Mouse (Mus musculus) heart, embryonic 16.5 days (tissue): Measurements from ENCODE around the gene Galnt7. TPM values are rescaled to one million over a fixed set of nuclear protein-coding genes. Genes with fewer than 3 reads are reported as not detected.
"Not testable (repeated sequence)": the region's sequence is repeated elsewhere in the genome, so short reads cannot be mapped to it uniquely, and the experiment has no call there.

Experiments
- ATAC-seq: fragments of 200-750 bp; cut with Nextera tagmentation; replicated peaks from 2 replicates; pipeline ENCODE4 v1.8.0; 2017; ENCODE audit warnings: moderate number of reproducible peaks; ENCODE audit not compliant: insufficient read depth, low FRiP score; ENCODE audit errors: extremely low read depth
- H3K27ac ChIP-seq: fragments of 300-500 bp; sonication (generic); 2 replicates; pipeline ENCODE4 v1.5.1; 2014; ENCODE audit warnings: mild to moderate bottlenecking, low read length, control low read depth, moderate library complexity
- H3K27me3 ChIP-seq: fragments of 300-500 bp; sonication (generic); 2 replicates; pipeline ENCODE4 v1.6.1; 2014; ENCODE audit warnings: low read length, mixed read lengths; ENCODE audit not compliant: control insufficient read depth, insufficient read depth
- H3K36me3 ChIP-seq: fragments of 300-500 bp; sonication (generic); 2 replicates; pipeline ENCODE4 v1.6.1; 2014; ENCODE audit not compliant: control insufficient read depth, insufficient read depth
- H3K4me1 ChIP-seq: fragments of 300-500 bp; sonication (generic); 2 replicates; pipeline ENCODE4 v1.6.1; 2014; ENCODE audit warnings: low read length, mixed read lengths; ENCODE audit not compliant: control insufficient read depth, insufficient read depth
- H3K4me2 ChIP-seq: fragments of 300-500 bp; sonication (generic); 2 replicates; pipeline ENCODE4 v1.6.1; 2014; ENCODE audit warnings: low read depth, mild to moderate bottlenecking, control low read depth, low read length
- H3K4me3 ChIP-seq: fragments of 300-500 bp; sonication (generic); 2 replicates; pipeline ENCODE4 v1.5.1; 2014; ENCODE audit warnings: mild to moderate bottlenecking, control low read depth, low read length
- H3K9ac ChIP-seq: fragments of 300-500 bp; sonication (generic); 2 replicates; pipeline ENCODE4 v1.6.1; 2014; ENCODE audit warnings: low read length, control low read depth
- H3K9me3 ChIP-seq: fragments of 300-500 bp; sonication (generic); replicated peaks from 2 replicates; pipeline ENCODE4 v1.6.1; 2016; ENCODE audit warnings: low read length; ENCODE audit not compliant: control insufficient read depth
- WGBS: fragments of 180-500 bp; shearing (Covaris S2); extraction: QIAGEN DNeasy Blood & Tissue Kit; methylation state at CpG from one replicate; pipeline ENCODE4 v1.1.7; 2014; 5-methylcytosine and 5-hydroxymethylcytosine counted together
- polyA plus RNA-seq: library from polyadenylated mRNA; unstranded; fragments of >200 nt; fragmentation: Nextera tagmentation; extraction: Ambion mirVana; gene quantifications from 2 replicates; pipeline ENCODE4 v1.2.1, GENCODE M21; 2015

Gene Galnt7
- polyA plus RNA-seq, 1 experiment from 2014 or later: 7.1 TPM

DNA sequence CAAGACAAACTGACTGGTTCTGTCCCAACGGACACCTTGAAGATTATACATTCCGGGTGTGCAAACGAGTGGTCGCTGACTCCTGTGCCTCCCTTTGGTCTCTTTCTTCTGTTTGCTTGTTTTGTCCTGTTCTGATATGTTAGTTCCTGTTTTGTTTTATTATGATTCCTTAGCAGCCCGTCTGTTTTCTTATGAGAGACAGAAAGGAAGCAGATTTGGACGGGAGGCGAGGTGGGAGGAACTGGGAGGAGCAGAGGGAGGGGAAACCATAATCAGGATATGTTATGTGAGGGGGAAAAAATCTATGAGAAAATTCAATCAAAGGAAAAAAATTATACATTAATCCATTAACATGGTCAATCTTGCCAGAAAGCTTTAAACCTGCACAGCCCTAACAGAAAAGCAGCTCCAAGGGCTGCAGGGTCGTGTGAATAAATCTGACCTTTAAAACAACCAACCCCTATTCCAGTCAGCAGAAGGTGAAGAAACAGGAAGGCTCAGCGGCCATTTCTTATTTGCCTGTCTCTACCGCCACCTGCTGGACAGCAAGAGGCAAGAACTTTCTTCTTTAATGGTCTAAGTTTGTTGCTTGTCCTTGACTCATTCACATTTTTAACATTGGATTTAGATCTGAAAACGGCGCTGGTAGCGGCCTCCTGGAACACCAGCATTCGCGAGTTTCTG is 122.0 kb downstream of the Galnt7 start:
- peak overlapping the region; percentile 39 for H3K9ac ChIP-seq
- 17% methylated on average over 15 of the region's 15 CpGs for WGBS
- H3K9me3 ChIP-seq: no peaks in the 10 kb centered on the region; the same call in 1 of the 2 replicates
- ATAC-seq: peak; percentile 80
- H3K4me2 ChIP-seq: peak overlapping the region; percentile 61
- no peaks in the 10 kb centered on the region for H3K27me3 ChIP-seq
- H3K4me1 ChIP-seq: peaks cover 9% of the 10 kb centered on the region
- H3K27ac ChIP-seq: peak overlapping the region; percentile 68
- H3K4me3 ChIP-seq: peak overlapping the region; percentile 29
- H3K36me3 ChIP-seq: peaks cover 8% of the 10 kb centered on the region; the same call in 1 of the 2 replicates

DNA sequence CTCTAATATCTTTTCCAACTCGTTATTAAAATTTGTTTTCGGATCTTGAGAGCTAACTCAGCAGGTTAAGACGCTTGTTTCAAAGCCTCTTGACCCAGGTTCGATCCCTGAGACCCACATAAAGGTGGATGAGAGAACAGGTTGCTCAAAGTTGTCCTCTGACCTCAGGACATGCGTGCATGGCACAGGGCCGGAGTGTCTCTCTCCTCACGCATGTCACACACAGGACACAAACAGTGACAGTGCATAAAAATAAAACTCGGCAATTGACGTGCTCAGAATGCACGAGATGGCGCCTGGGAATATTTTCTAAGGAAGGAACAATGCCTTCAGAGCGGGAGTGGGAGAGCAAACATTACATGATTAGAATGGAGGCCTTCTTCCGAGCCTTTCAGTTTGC is 122.6 kb downstream of the Galnt7 start:
- peaks cover 9% of the 10 kb centered on the region for H3K4me1 ChIP-seq
- H3K27ac ChIP-seq: peak overlapping the region; percentile 68
- no peaks in the 10 kb centered on the region; the same call in 1 of the 2 replicates for H3K9me3 ChIP-seq
- H3K4me2 ChIP-seq: peak overlapping the region; percentile 61
- peaks cover 3% of the 10 kb centered on the region; the same call in 1 of the 2 replicates for H3K36me3 ChIP-seq
- ATAC-seq: no peak
- H3K27me3 ChIP-seq: no peaks in the 10 kb centered on the region
- H3K4me3 ChIP-seq: peak overlapping the region; percentile 29
- H3K9ac ChIP-seq: peak overlapping the region; percentile 39
- WGBS: 71% methylated on average over 13 of the region's 13 CpGs

DNA sequence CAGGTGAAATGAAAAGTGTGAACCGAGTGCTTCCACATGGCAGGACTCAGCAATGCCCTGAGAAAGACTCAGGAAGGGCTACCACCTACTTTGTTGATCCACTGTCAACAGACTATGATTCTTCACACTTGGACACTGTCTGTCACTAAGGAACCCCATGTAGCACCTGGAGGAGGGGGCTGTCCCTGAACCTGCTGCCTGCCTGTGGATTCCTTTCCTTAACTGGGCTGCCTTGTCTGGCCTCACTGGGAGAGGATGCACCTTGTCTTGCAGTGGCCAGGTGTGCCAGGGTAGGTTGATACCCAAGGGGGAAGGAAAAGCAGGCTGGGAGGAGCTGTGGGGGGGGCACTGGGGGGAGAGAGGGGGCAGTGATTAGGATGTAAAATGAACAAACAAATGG is 124.8 kb downstream of the Galnt7 start:
- H3K4me3 ChIP-seq: no peak overlapping the region
- WGBS: 92% methylated on average over 1 of the region's 1 CpGs
- ATAC-seq: no peak

DNA sequence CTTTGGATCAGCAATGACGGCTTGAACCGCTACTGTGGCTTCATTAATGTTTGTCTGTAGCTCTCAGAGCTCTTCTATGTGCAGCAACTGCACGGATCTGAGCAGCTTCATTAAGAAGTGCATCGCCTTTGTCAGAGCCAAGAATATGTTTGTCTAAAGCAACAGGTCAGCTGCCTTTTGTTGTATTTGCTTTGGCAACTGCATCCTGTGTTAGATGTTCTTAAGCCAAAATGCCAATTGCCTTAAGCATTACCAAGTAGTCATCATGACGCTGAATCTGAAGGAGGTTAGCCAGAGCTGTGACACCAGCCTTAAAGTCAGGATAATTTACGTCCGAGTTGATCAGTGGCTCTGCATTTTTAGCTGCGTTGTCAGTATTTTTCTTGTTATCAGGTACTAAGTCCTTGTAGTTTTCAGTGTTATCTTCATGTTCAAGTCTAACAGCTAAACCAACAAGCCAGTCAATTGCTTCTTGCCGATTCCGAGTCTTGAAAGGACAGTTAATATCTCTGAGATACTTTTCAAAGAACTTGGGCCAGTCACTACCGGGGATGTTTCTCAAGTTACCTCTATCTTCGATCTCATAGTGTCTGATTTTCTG is 132.5 kb downstream of the Galnt7 start:
- no peaks in the 10 kb centered on the region for H3K9me3 ChIP-seq
- no peak overlapping the region for H3K4me2 ChIP-seq
- H3K36me3 ChIP-seq: peaks cover 10% of the 10 kb centered on the region
- no peak overlapping the region for H3K27ac ChIP-seq
- WGBS: 62% methylated on average over 12 of the region's 12 CpGs
- no peaks in the 10 kb centered on the region for H3K4me1 ChIP-seq
- no peaks in the 10 kb centered on the region for H3K27me3 ChIP-seq
- H3K9ac ChIP-seq: no peak overlapping the region
- H3K4me3 ChIP-seq: no peak overlapping the region
- no peak for ATAC-seq

More for the DNA sequence above, 124.8 kb downstream of the Galnt7 start:
- peaks cover 9% of the 10 kb centered on the region for H3K4me1 ChIP-seq
- no peaks in the 10 kb centered on the region for H3K9me3 ChIP-seq
- no peak overlapping the region for H3K9ac ChIP-seq
- H3K27ac ChIP-seq: no peak overlapping the region
- no peaks in the 10 kb centered on the region for H3K27me3 ChIP-seq
- no peak overlapping the region for H3K4me2 ChIP-seq
- no peaks in the 10 kb centered on the region for H3K36me3 ChIP-seq

DNA sequence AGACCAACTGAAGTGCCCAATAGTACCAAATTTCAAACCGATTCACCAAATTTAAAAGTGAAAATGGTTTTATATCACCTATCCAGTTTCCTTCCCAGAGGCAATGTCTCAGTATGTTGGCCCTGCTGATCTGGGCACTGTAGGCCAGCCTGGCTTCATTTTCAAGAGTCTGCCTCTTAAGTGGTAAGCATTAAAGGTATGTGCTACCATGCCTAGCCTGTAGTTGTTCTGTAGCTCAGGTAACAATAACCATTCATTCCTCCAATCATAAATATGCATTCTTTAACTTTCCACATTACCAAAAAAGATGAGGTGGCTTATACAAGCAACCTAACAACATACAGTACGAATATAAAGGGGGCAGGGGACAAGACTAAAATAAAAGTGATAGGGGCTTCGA is 135.1 kb downstream of the Galnt7 start:
- 83% methylated on average over 3 of the region's 3 CpGs for WGBS
- peaks cover 10% of the 10 kb centered on the region for H3K36me3 ChIP-seq
- no peak overlapping the region for H3K4me2 ChIP-seq
- H3K9me3 ChIP-seq: no peaks in the 10 kb centered on the region
- peaks cover 4% of the 10 kb centered on the region for H3K4me1 ChIP-seq
- no peak overlapping the region for H3K27ac ChIP-seq
- no peaks in the 10 kb centered on the region for H3K27me3 ChIP-seq
- H3K9ac ChIP-seq: no peak overlapping the region
- H3K4me3 ChIP-seq: no peak overlapping the region
- no peak for ATAC-seq

DNA sequence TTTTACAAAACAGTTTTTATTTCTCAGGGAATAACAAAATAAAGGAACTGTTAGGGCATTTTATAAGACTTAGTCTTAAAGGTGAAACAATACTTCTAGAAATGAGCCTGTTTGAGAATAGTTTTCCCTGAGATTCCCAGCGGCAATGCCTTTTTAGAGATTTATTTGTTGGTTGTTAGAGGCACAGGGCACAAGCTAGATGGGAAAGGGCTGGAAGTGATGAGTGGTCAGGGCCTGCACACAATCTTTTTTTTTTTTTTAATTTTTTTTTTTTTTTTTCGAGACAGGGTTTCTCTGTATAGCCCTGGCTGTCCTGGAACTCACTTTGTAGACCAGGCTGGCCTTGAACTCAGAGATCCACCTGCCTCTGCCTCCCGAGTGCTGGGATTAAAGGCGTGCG is 136.1 kb downstream of the Galnt7 start:
- not testable (repeated sequence) for H3K4me2 ChIP-seq, H3K27me3 ChIP-seq, H3K9ac ChIP-seq, ATAC-seq, H3K4me3 ChIP-seq, H3K9me3 ChIP-seq, H3K36me3 ChIP-seq, H3K4me1 ChIP-seq, H3K27ac ChIP-seq
- 96% methylated on average over 5 of the region's 5 CpGs for WGBS

DNA sequence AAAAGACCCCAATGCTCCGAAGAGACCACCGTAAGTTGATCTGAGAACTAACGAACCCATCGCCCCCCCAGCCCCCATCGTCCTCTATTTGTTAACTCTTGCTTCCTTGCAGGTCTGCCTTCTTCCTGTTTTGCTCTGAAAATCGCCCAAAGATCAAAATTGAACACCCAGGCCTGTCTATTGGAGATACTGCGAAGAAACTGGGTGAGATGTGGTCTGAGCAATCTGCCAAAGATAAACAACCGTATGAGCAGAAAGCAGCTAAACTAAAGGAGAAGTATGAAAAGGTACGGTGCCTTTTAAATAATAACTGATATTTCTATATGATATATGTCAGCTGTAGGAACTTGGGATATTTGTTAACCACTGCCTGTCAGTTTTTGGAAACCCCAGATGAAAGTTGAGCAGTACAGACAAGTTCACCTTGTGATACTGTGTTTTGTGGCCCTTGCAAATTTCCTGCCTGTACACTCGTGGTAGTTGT is 139.6 kb downstream of the Galnt7 start:
- 13% methylated on average over 9 of the region's 10 CpGs for WGBS
- ATAC-seq, H3K27me3 ChIP-seq, H3K4me1 ChIP-seq, H3K36me3 ChIP-seq, H3K9me3 ChIP-seq: not testable (repeated sequence)
- Histone ChIP-seq H3K9ac (peak overlapping the region; percentile 100), H3K27ac (peak overlapping the region; percentile 100), H3K4me3 (peak overlapping the region; percentile 97), H3K4me2 (peak overlapping the region; percentile 58)

DNA sequence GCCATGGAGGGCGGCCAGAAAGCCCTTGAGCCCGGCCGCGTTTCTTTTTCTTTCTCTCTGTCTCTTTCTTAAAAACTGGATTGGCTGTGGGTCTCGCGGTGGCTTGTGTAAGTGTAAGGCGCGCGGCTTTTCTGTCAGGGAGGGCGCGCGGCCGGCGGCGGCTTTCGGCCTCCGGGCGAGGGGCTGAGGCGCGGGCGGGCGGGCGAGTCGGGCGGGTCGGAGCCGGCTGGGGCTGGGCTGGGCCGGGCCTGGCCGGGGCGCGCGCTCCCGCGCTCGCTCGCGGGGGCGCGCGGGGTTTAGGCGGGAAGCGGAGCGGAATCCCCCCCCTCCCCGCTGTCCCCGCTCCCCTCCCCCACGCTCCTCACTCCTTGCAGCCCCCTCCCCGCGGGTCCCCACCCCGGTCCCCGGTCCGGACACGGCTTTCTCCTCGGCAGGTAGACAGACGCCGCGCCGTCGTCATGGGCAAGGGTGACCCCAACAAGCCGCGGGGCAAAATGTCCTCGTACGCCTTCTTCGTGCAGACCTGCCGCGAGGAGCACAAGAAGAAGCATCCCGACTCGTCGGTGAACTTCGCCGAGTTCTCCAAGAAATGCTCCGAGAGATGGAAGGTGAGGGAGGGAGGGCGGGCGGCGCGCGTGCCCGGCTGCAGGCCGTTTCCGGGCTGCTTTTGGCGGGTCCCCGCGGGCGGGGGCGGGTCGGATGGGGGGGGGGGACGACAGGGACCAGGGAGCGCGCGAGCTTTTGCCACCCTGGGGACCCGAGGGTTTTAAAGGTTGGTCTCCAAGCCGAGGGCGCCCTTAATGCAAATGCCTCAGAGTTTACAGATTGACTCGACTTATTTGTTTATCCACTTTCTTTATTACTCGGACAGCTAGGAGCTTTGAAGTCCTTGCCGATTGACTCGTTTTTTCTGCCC is 140.4 kb downstream of the Galnt7 start:
- peak; percentile 49 for ATAC-seq
- Histone ChIP-seq H3K4me1 (peaks cover 8% of the 10 kb centered on the region), H3K36me3 (peaks cover 7% of the 10 kb centered on the region), H3K4me2 (peak overlapping the region; percentile 58), H3K4me3 (peak overlapping the region; percentile 97), H3K27ac (peak overlapping the region; percentile 100), H3K9ac (peak overlapping the region; percentile 100), H3K27me3 (no peaks in the 10 kb centered on the region), H3K9me3 (no peaks in the 10 kb centered on the region)
- under 1% methylated on average over 77 of the region's 96 CpGs for WGBS
